Mouse (Mus musculus) cerebellum, adult 11-12 months (tissue): ENCODE results near the gene Pik3r5.

Experiments used
- DNase-seq: peaks from one replicate; pipeline ENCODE4 v3.0.0; 2022

Pik3r5 gene

GRCm38 (mm10) chr11:68451282-68451735 lies 19.4 kb downstream of the Pik3r5 start:
- DNase-seq = no peak

DNA sequence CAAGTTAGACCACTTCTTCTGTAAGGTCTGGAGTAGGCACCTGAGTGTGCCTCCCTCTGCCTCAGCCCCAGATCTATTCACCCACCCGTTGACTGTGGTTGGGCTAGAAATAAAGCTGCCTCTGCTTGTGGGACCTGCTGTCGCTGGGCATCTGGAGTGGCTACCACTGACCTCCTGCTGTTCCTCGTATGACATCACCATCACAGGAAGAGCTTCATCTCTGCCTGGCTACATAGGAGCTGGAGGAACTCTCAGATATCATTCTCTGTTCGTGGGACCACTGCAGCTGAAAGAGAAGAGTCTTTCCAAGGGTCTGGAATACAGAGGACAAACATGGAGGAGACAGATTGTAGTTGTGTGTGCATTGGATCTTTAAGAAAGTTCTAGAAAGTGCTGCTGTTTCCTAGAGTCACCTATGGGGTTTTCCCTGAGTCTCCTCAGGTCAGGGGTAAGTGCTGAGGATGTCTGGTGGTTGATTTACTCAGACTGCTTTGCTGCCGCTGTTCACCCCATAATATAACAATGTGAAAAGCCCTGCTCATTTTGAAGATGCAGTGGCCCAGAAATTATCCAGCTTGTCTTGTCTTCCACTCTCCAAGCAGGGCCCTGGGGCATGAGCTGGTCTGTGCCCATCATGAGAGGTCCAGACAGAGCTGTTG lies 20.0 kb downstream of the Pik3r5 start:
- DNase-seq = no peak

DNA sequence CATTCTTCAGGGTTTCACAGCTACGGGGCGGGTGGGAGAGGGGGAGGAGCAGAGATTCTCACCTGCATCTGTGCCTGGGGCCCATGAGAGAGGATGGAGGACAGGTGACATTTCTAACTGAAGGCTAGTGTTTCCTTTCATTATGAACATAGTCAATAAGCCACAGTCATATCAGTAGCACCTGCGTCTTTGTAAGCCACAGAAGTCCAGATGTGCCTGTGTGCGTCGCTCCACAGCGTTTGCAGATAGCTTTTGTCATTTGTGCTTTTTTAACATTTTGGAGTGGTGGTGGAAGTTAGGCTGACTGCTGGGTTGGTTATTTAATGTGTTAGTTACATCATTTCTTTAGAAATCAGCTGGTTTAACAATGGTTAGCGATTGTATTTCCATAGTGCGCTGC lies 20.8 kb downstream of the Pik3r5 start:
- DNase-seq = no peak

GRCm38 (mm10) chr11:68453301-68453700 lies 21.4 kb downstream of the Pik3r5 start:
- no peak for DNase-seq

GRCm38 (mm10) chr11:68458086-68458485 lies 26.2 kb downstream of the Pik3r5 start:
- no peak for DNase-seq

DNA sequence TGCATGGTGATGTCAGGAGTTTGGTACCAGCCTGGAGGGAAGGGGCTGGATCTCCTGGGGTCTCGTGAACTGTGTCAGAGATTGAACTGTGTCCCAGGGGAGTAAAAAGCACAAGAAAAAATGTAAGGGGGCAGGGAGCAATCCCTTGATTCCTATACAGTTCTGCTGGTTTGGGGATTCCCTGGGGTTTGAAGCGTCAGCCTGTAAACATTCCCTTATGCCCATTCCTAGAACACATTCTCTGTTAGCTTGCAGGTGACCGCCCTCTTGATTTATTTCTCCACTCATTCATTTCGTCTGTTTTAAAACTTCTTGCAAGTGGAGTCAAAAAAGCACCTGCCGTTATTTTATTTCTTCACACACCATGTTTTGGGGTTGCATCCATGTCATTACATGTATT lies 27.1 kb downstream of the Pik3r5 start:
- no peak for DNase-seq

DNA sequence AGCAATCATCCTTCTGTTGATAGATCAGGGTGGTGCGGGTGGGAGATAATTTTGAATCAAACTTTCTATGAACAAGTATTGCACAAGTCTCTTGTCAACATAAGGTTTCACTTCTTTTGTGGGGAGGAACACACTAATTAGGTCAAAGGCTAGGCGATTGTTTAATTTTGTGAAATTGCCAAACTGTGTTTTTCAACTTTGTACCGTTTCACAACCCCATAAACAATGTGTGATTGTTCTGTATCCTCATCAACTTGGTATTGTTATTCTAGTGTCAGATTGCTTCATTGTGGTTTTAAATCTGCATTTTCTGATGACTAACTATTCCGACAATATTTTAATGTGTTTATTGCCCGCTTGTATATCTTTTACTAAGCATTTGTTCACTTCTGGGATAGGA lies 27.6 kb downstream of the Pik3r5 start:
- DNase-seq = no peak

- no peak for DNase-seq
Measured at GRCm38 (mm10) chr11:68462716-68463115, 30.8 kb downstream of the Pik3r5 start.

- no peak for DNase-seq
Measured at GRCm38 (mm10) chr11:68464260-68464659, 32.3 kb downstream of the Pik3r5 start.

GRCm38 (mm10) chr11:68465090-68465489 lies 33.2 kb downstream of the Pik3r5 start:
- no peak for DNase-seq

DNA sequence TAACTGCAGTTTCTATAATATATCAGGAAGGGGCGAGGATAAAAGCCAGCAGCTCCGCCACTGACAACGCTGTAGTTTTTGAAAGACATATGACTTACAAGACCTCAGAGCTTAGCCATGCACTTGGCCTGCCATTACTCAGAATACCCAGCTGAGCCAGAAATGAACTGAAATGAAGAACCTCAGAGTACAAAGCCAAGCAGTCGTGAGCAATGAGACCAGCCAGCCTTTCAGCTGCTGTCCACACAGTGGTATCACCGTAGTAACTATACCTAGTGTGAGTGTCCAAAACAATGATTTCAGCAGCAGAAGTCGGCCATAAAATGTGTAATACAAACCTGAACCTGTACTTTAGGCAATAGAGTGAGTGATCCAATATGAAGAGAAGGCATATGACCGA lies 35.5 kb downstream of the Pik3r5 start:
- no peak for DNase-seq

- DNase-seq = no peak
Measured at GRCm38 (mm10) chr11:68467962-68468612, 36.2 kb downstream of the Pik3r5 start.

GRCm38 (mm10) chr11:68468886-68469285 lies 37.0 kb downstream of the Pik3r5 start:
- DNase-seq = no peak

- DNase-seq = no peak
Measured at GRCm38 (mm10) chr11:68472162-68472849, 40.4 kb downstream of the Pik3r5 start.

- no peak for DNase-seq
Measured at GRCm38 (mm10) chr11:68474600-68474999, 42.7 kb downstream of the Pik3r5 start.

- DNase-seq = no peak
Measured at GRCm38 (mm10) chr11:68475676-68476075, 43.8 kb downstream of the Pik3r5 start.

DNA sequence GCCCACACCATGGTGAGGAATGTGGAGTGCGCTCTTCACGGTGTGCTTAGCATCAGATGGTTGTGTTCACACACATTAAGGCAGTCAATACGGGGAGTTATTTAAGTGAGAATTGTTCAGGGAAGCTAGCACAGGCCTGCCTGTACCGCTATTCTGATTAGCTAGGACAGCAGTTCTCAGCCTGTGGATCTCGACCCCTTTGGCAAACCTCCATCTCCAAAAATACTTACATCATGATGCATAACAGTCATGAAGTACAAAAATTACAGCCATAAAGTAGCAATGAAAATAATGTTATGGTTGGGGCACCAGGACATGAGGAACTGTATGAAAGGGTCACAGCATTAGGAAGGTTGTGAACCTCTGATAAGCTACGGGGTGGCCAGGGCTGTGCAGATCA lies 45.7 kb downstream of the Pik3r5 start:
- DNase-seq = no peak

DNA sequence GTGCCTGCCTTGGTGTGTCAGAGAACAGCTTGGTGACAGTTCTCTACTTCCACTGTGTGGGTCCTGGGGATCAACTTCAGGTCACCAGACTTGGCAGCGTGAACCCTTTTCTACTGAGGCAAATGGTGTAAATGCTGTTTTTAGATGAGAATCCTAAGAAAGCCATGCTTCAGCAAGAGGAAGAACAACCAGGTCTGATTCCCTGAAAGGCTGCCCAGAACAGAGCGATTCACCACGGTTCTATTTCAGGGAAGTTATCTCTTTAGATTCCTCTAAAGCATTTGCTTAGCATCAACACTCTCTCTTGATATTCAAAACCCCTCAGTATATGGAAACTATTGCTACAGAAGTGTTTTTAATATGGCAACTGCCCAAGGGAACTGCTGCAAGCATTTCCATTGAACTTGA lies 46.7 kb downstream of the Pik3r5 start:
- no peak for DNase-seq

GRCm38 (mm10) chr11:68480660-68481059 lies 48.7 kb downstream of the Pik3r5 start:
- DNase-seq = no peak

DNA sequence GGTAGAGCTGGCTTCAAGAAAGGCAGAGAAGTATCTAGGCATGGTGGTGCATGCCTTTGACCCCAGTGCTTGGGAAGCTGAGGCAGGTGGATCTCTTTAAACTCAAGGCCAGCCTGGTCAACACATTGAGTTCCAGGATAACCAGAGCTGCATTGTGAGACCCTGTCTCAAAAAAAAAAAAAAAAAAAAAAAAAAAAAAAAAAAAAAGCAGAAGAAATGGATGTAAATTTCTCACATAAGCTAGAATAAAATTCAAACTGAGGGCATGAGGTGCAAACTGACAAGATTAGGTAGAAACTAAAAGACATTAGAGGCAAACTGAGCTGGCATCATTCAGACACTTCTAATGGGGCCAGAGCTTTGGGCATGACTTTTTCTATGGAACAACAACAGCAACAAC lies 50.1 kb downstream of the Pik3r5 start:
- no peak for DNase-seq

DNA sequence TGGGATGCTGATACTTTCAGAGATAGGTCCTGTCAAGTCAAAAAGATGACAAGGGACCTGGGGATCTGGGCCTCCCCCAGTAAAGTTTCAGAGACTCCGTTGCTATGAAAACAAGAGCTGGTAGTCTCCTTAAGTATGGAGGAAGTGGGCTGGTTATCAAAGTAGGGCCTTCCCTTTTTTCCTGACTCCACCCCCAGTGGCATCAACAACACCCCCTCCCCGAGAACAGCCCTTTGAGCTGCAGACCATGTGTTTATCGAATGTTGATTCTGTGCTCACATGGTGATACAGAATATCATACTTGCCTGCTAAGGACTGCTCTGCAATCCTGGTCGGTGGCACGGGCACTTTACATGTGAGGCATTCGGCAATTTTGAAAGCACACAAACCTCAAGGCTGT lies 51.3 kb downstream of the Pik3r5 start:
- DNase-seq = no peak

GRCm38 (mm10) chr11:68484431-68484830 lies 52.5 kb downstream of the Pik3r5 start:
- no peak for DNase-seq

- DNase-seq = no peak
Measured at GRCm38 (mm10) chr11:68485206-68485942, 53.5 kb downstream of the Pik3r5 start.
